Mouse (Mus musculus) G1E (cell line): ENCODE measurements around the gene Olfr373. TPM values are rescaled to one million over a fixed set of nuclear protein-coding genes. Genes with fewer than 3 reads are reported as not detected.

ENCODE experiments used
- ATAC-seq: 2 replicates; pipeline ENCODE4 v1.8.0; 2016; ENCODE audit warnings: mild to moderate bottlenecking; ENCODE audit not compliant: insufficient number of reproducible peaks, poor library complexity, low FRiP score, severe bottlenecking; ENCODE audit errors: extremely low read depth
- DNase-seq: peaks from one replicate; pipeline ENCODE4 v3.0.0; 2012; ENCODE audit warnings: low spot score
- H3K27me3 ChIP-seq: 2 replicates; pipeline ENCODE4 v1.6.1; 2012; ENCODE audit warnings: mild to moderate bottlenecking, low read length, inconsistent platforms; ENCODE audit not compliant: insufficient read depth
- H3K36me3 ChIP-seq: replicated peaks from 2 replicates; pipeline ENCODE3; 2012; ENCODE audit warnings: mild to moderate bottlenecking, inconsistent platforms
- H3K4me1 ChIP-seq: 2 replicates; pipeline ENCODE4 v1.6.1; 2012; ENCODE audit warnings: low read depth, low read length, inconsistent platforms, mixed read lengths; ENCODE audit not compliant: insufficient read depth
- H3K4me3 ChIP-seq: 2 replicates; pipeline ENCODE4 v1.5.1; 2012; ENCODE audit warnings: low read depth, mild to moderate bottlenecking, inconsistent platforms, low read length, moderate library complexity, mixed read lengths
- H3K9me3 ChIP-seq: replicated peaks from 2 replicates; pipeline ENCODE4 v1.6.1; 2012; ENCODE audit warnings: inconsistent platforms
- CTCF ChIP-seq: IDR thresholded peaks from 2 replicates; pipeline ENCODE4 v1.5.1; 2012; ENCODE audit warnings: low read depth, low read length, inconsistent platforms, mixed read lengths
- GATA1 ChIP-seq: IDR thresholded peaks from 2 replicates; pipeline ENCODE4 v1.6.1; 2012; ENCODE audit warnings: borderline replicate concordance, low read length, inconsistent platforms, mixed read lengths
- GATA2 ChIP-seq: IDR thresholded peaks from 2 replicates; pipeline ENCODE4 v1.6.1; 2012; ENCODE audit warnings: low read depth, low read length, inconsistent platforms, borderline replicate concordance
- POLR2AphosphoS5 ChIP-seq: IDR thresholded peaks from 2 replicates; pipeline ENCODE4 v1.6.1; 2012; ENCODE audit warnings: low read depth, low read length, inconsistent platforms; ENCODE audit not compliant: insufficient replicate concordance
- TAL1 ChIP-seq: conservative IDR thresholded peaks from 2 replicates; pipeline ENCODE4 v1.6.1; 2012; ENCODE audit warnings: low read depth, low read length, inconsistent platforms, mixed read lengths
- polyA plus RNA-seq: library from polyadenylated mRNA; stranded (reverse); fragments of >175 nt; gene quantifications from 2 replicates; pipeline ENCODE4 v1.2.3, GENCODE M21; 2012
- total RNA-seq, 2 experiments: library from RNA; stranded (forward) in 1 of 2; stranded (reverse) in 1 of 2; fragments of 200-1000 nt in 1 of 2; fragments of >200 nt in 1 of 2; fragmentation: Nextera tagmentation in 1 of 2; gene quantifications; 2 replicates each; pipeline ENCODE4 v1.2.3; 2014 to 2017

Olfr373 gene
- total and polyA plus RNA-seq, 3 experiments: 0.05 TPM; not detected in 2

DNA sequence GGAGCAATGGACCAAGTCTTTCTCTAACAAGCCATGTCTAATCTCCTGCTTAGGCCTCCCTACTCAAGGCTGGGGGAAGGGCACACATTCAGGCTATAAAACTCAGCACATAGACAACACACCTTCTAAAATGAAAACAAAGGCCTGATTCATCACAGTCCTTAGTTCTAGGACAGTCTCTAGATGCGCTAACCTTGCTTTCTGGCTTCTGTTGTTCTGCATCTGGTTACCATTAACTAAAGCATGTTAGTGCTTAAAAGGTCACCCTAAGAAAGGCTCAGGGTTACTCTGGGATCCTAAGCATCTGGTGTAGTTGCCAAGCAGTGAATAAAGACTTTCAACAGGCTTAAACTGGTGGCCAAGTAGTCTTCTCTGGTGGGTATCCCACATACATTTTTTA is 39.0 kb downstream of the Olfr373 start:
- no peak for DNase-seq
- no peaks in the 10 kb centered on the region for H3K4me1 ChIP-seq
- TF ChIP-seq GATA2: no peak
- no peak for TF ChIP-seq CTCF
- no peak for TF ChIP-seq POLR2AphosphoS5
- no peak for TF ChIP-seq TAL1
- TF ChIP-seq GATA1: no peak
- H3K27me3 ChIP-seq: no peaks in the 10 kb centered on the region
- no peak overlapping the region for H3K4me3 ChIP-seq
- no peaks in the 10 kb centered on the region for H3K9me3 ChIP-seq
- ATAC-seq: no peak
- no peaks in the 10 kb centered on the region for H3K36me3 ChIP-seq

- no peaks in the 10 kb centered on the region for H3K4me1 ChIP-seq
- TF ChIP-seq CTCF: no peak
- TF ChIP-seq POLR2AphosphoS5: no peak
- TF ChIP-seq GATA1: no peak
- no peak for TF ChIP-seq TAL1
- no peak for TF ChIP-seq GATA2
- DNase-seq (no peak), ATAC-seq (no peak)
- H3K36me3 ChIP-seq: no peaks in the 10 kb centered on the region
- H3K4me3 ChIP-seq: no peak overlapping the region
- no peaks in the 10 kb centered on the region for H3K9me3 ChIP-seq
- H3K27me3 ChIP-seq: peaks cover 2% of the 10 kb centered on the region; the same call in 1 of the 2 replicates
These were observed 44.9 kb downstream of the Olfr373 start for GRCm38 (mm10) chr8:72127834-72128233.

DNA sequence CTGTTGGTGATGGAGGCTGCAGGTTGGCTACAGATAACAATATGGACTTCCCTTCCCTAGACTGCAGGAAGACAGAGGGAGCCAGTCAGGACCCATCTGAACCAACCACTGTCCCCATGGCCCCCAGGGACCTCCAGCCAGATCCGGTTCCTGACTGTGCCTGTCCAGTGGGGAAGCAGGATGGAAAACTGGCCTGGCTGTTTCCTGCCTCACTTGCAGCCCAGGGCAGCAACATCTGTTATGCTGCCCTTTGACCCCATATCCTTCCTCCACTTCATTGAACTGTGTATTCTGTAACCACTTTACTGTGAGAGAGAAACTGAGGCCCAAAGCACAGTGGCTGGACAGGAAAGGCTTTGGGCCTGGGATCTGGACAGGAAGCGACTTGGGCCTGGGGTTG is 48.3 kb downstream of the Olfr373 start:
- no peak for ATAC-seq
- Histone ChIP-seq H3K27me3 (peaks cover 21% of the 10 kb centered on the region), H3K4me1 (no peaks in the 10 kb centered on the region), H3K4me3 (no peak overlapping the region), H3K9me3 (no peaks in the 10 kb centered on the region; the same call in 1 of the 2 replicates), H3K36me3 (no peaks in the 10 kb centered on the region)
- DNase-seq: no peak
- TF ChIP-seq CTCF (no peak), POLR2AphosphoS5 (no peak), GATA1 (no peak), GATA2 (no peak), TAL1 (no peak)

DNA sequence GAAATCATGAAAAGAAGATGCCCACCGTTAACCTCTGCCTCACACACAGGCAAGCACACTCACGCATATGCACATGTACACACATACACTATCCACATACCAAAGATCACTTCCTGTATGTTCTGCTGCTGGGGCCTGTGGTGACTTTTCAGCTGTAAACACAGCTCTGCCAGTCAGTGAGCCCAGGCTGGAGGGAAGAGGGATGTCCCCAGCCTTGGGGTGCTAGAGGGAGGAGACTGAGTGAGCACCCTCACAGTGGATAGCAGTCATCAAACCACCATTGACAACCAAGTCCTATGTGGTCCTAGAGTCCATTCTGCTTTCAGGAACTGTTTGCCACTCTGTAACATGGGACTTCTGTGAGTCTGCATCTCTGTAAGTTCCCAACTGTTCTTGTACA is 48.9 kb downstream of the Olfr373 start:
- DNase-seq (no peak), ATAC-seq (no peak)
- Histone ChIP-seq H3K27me3 (peaks cover 24% of the 10 kb centered on the region), H3K4me3 (no peak overlapping the region), H3K9me3 (no peaks in the 10 kb centered on the region; the same call in 1 of the 2 replicates), H3K4me1 (no peaks in the 10 kb centered on the region), H3K36me3 (no peaks in the 10 kb centered on the region)
- no peak for TF ChIP-seq TAL1
- TF ChIP-seq POLR2AphosphoS5: no peak
- TF ChIP-seq GATA2: no peak
- TF ChIP-seq GATA1: no peak
- TF ChIP-seq CTCF: no peak

- TF ChIP-seq TAL1 (no peak), GATA2 (no peak), CTCF (no peak), POLR2AphosphoS5 (no peak), GATA1 (no peak)
- no peaks in the 10 kb centered on the region for H3K4me1 ChIP-seq
These were observed 49.4 kb downstream of the Olfr373 start for GRCm38 (mm10) chr8:72132417-72132816.

DNA sequence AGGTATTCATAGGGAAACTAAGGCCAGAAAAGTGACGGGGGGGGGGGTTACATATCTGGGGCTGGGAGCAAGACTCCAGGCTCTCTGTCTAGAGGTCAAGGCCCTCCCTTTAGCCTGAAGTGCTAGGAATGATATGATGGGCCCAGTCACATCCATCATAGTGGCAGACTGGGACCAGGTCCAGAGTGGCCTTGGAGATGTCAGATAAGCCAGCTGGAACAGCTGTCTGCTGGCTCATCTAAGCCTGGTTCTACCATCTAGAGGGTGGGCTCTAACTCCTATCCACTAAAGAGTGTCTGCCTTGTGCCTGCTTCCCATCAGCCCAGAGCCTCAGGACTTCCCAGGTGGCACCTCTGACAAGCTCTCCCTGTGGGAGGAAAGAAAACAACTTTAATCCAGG is 49.9 kb downstream of the Olfr373 start:
- Histone ChIP-seq H3K4me1 (no peaks in the 10 kb centered on the region), H3K4me3 (no peak overlapping the region), H3K27me3 (peaks cover 24% of the 10 kb centered on the region), H3K36me3 (no peaks in the 10 kb centered on the region), H3K9me3 (no peaks in the 10 kb centered on the region; the same call in 1 of the 2 replicates)
- no peak for DNase-seq
- TF ChIP-seq GATA2 (no peak), POLR2AphosphoS5 (no peak), GATA1 (no peak), TAL1 (no peak), CTCF (no peak)
- no peak for ATAC-seq

More at GRCm38 (mm10) chr8:72132417-72132816, 49.4 kb downstream of the Olfr373 start:
- DNase-seq (no peak), ATAC-seq (no peak)
- no peaks in the 10 kb centered on the region for H3K36me3 ChIP-seq
- no peak overlapping the region for H3K4me3 ChIP-seq
- no peaks in the 10 kb centered on the region; the same call in 1 of the 2 replicates for H3K9me3 ChIP-seq
- peaks cover 24% of the 10 kb centered on the region for H3K27me3 ChIP-seq
